Mouse (Mus musculus) limb, embryonic 12.5 days (tissue): Measurements from ENCODE around the gene 2900026A02Rik. TPM values are rescaled to one million over a fixed set of nuclear protein-coding genes. Genes with fewer than 3 reads are reported as not detected.
A peak's percentile ranks its signal among the peaks of the same experiment; 100 is the strongest.

ENCODE experiments used
- ATAC-seq: fragments of 200-750 bp; cut with Nextera tagmentation; 2 replicates; pipeline ENCODE4 v1.8.0; 2017; ENCODE audit warnings: low read depth, moderate TSS enrichment; ENCODE audit not compliant: insufficient number of reproducible peaks, insufficient read depth, low FRiP score, low TSS enrichment
- H3K27ac ChIP-seq: fragments of 300-500 bp; sonication (generic); 2 replicates; pipeline ENCODE4 v1.5.1; 2016; ENCODE audit warnings: mild to moderate bottlenecking, moderate library complexity
- H3K27me3 ChIP-seq: fragments of 300-500 bp; sonication (generic); 2 replicates; pipeline ENCODE4 v1.6.1; 2016; ENCODE audit warnings: mild to moderate bottlenecking, moderate library complexity
- H3K36me3 ChIP-seq: fragments of 300-500 bp; sonication (generic); 2 replicates; pipeline ENCODE4 v1.6.1; 2016; ENCODE audit warnings: mild to moderate bottlenecking, moderate library complexity
- H3K4me1 ChIP-seq: fragments of 300-500 bp; sonication (generic); replicated peaks from 2 replicates; pipeline ENCODE4 v1.6.1; 2016
- H3K4me2 ChIP-seq: fragments of 300-500 bp; sonication (generic); 2 replicates; pipeline ENCODE4 v1.6.1; 2016; ENCODE audit warnings: mild to moderate bottlenecking, moderate library complexity
- H3K4me3 ChIP-seq: fragments of 300-500 bp; sonication (generic); replicated peaks from 2 replicates; pipeline ENCODE4 v1.5.1; 2016; ENCODE audit warnings: mild to moderate bottlenecking
- H3K9ac ChIP-seq: fragments of 300-500 bp; sonication (generic); replicated peaks from 2 replicates; pipeline ENCODE4 v1.6.1; 2016; ENCODE audit warnings: mild to moderate bottlenecking, moderate library complexity
- H3K9me3 ChIP-seq: fragments of 300-500 bp; sonication (generic); 2 replicates; pipeline ENCODE4 v1.6.1; 2016; ENCODE audit warnings: mild to moderate bottlenecking, moderate library complexity
- WGBS: fragments of 180-500 bp; shearing (Covaris S2); methylation state at CpG from one replicate; pipeline ENCODE4 v1.1.7; 2016; 5-methylcytosine and 5-hydroxymethylcytosine counted together
- polyA plus RNA-seq: library from polyadenylated mRNA; unstranded; fragments of >200 nt; fragmentation: Nextera tagmentation; extraction: Ambion mirVana; gene quantifications from 2 replicates; pipeline ENCODE4 v1.2.1, GENCODE M21; 2016

Gene 2900026A02Rik
- polyA plus RNA-seq, 1 experiment from 2014 or later = 3.2 TPM

DNA sequence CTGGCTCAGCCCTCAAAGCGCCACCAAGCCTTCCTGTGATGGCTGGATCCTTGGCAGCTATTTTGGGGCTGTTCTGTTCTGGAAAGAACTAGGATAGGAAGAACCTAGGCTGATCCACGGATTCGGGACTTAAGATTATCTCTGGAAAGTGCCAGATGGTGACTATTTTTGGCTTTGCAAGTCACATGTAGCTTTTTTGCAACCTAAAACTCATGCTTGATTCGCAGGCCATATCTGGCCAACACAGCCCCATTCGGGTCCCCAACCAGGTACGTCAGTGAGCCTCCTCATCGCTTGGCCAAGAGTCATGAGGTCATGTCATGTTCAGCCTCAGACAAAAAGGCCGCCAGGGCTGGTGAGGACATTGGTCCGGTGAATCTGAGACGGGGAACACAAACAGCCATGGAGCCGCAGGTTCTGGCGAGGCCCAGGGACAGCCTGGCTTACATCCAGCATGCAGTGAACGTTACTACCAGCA lies 73.0 kb downstream of the 2900026A02Rik start:
- Histone ChIP-seq H3K4me1 (peaks cover 45% of the 10 kb centered on the region), H3K9me3 (no peaks in the 10 kb centered on the region), H3K4me2 (no peak overlapping the region), H3K27ac (peak overlapping the region; percentile 45; the same call in 1 of the 2 replicates), H3K9ac (no peak overlapping the region), H3K36me3 (no peaks in the 10 kb centered on the region), H3K4me3 (no peak overlapping the region), H3K27me3 (no peaks in the 10 kb centered on the region)
- no peak for ATAC-seq
- WGBS = 81% methylated on average over 13 of the region's 13 CpGs

DNA sequence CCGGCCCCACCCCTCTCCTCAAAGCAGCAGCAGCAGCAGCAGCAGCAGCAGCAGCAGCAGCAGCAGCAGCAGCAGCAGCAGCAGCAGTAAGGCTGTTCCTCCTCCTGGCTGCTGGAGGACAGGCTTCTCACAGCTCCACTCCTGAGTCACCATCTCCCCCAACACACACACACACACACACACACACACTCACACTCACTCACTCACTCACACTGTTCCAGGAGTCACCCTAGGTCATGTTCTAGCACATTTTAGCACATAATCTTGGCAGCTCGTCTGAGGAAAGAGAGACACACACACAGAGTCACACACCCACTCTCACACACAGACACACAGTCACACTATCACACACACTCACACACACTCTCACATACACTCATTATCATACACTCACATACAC lies 74.4 kb downstream of the 2900026A02Rik start:
- Histone ChIP-seq H3K36me3 (no peaks in the 10 kb centered on the region), H3K4me1 (peaks cover 44% of the 10 kb centered on the region), H3K4me2 (no peak overlapping the region), H3K9me3 (no peaks in the 10 kb centered on the region), H3K4me3 (no peak overlapping the region), H3K9ac (no peak overlapping the region), H3K27ac (no peak overlapping the region), H3K27me3 (no peaks in the 10 kb centered on the region)
- 79% methylated on average over 2 of the region's 2 CpGs for WGBS
- ATAC-seq = no peak

DNA sequence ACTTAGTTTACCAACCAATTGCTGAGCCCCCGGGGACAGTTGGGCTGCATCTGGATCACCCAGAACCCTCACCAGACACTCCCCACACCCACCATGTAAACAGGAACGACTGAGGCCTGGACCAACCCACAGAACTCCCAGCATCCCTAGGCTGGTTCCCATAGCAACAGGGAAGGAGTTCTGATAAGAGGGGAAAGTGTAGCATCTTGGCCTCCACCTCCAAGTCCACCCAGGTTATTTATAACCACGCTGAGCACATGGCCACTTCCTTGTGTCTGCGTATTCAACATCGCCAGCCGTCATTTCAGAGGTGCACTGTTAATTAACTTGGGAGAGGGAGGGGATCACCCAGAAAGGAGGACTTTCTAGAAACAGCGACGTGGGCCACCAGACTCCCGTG lies 75.9 kb downstream of the 2900026A02Rik start:
- Histone ChIP-seq H3K9ac (no peak overlapping the region), H3K4me1 (peaks cover 34% of the 10 kb centered on the region), H3K27me3 (peaks cover 3% of the 10 kb centered on the region; the same call in 1 of the 2 replicates), H3K9me3 (peaks cover 5% of the 10 kb centered on the region; the same call in 1 of the 2 replicates), H3K27ac (no peak overlapping the region), H3K36me3 (no peaks in the 10 kb centered on the region), H3K4me3 (no peak overlapping the region), H3K4me2 (no peak overlapping the region)
- WGBS = 52% methylated on average over 9 of the region's 9 CpGs
- ATAC-seq = no peak

DNA sequence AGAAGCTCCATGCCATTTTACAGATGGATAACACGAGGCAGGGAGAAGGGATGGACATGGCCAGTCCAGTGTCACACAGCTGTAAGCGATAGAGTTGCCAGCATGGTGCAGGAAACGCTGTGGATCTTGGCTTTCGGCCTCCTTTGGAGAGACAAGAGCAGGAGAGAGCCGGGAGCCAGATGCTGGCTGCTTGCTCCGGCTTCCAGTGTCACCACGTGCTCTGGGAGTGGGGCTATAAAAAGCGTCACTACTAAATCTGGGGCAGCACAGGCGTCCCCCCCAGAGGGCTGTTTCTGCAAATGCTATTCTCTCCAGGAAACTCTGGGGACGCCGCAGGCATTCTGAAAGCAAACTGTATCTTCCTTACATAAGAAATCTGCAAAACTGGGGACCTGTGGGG lies 78.5 kb downstream of the 2900026A02Rik start:
- peak overlapping the region; percentile 31; the same call in 1 of the 2 replicates for H3K27ac ChIP-seq

DNA sequence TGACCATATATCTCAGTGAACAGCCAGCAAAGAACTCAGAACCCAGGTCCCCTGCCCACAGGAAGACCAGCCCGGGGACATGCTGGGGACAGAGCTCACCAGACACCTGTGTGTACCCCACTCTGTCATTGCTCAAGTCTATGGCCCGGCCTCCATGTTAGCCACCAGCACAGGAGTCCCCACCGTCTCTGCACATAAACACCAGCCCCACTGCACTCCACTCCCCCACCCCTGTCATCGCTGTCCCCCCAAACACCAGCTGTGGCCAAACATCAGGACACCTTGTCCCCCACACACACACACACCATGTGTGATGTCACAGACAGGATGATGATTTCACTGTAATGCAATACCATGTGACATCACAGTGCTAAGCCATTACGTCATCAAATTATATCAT lies 79.0 kb downstream of the 2900026A02Rik start:
- Histone ChIP-seq H3K27ac (peak overlapping the region; percentile 31; the same call in 1 of the 2 replicates), H3K4me2 (no peak overlapping the region), H3K27me3 (peaks cover 35% of the 10 kb centered on the region), H3K9me3 (peaks cover 5% of the 10 kb centered on the region; the same call in 1 of the 2 replicates), H3K4me3 (no peak overlapping the region), H3K9ac (no peak overlapping the region), H3K4me1 (peaks cover 42% of the 10 kb centered on the region), H3K36me3 (no peaks in the 10 kb centered on the region)
- no peak for ATAC-seq
- WGBS = 87% methylated on average over 5 of the region's 5 CpGs

More for the DNA sequence above, 78.5 kb downstream of the 2900026A02Rik start:
- peaks cover 30% of the 10 kb centered on the region for H3K27me3 ChIP-seq
- H3K4me2 ChIP-seq = no peak overlapping the region
- H3K9me3 ChIP-seq = peaks cover 5% of the 10 kb centered on the region; the same call in 1 of the 2 replicates
- peaks cover 37% of the 10 kb centered on the region for H3K4me1 ChIP-seq
- no peak for ATAC-seq
- H3K4me3 ChIP-seq = no peak overlapping the region
- H3K36me3 ChIP-seq = no peaks in the 10 kb centered on the region
- 27% methylated on average over 11 of the region's 11 CpGs for whole genome bisulfite sequencing
- no peak overlapping the region for H3K9ac ChIP-seq

DNA sequence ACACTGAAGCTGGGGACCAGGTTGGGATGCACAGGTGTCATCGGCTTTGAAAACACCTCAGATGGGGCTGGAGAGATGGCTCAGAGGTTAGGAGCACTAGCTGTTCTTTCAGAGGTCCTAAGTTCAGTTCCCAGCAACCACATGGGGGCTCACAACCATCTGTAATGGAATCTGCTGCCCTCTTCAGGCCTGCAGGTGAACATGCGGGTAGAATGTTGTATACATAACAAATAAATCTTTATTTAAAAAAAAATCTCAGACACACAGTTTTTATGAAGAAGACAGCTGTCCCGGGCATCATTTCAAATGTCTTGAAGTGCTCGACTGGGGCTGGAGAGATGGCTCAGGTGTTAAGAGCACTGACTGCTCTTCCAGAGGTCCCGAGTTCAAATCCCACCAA lies 80.2 kb downstream of the 2900026A02Rik start:
- 90% methylated on average over 5 of the region's 5 CpGs for WGBS
- no peak for ATAC-seq

DNA sequence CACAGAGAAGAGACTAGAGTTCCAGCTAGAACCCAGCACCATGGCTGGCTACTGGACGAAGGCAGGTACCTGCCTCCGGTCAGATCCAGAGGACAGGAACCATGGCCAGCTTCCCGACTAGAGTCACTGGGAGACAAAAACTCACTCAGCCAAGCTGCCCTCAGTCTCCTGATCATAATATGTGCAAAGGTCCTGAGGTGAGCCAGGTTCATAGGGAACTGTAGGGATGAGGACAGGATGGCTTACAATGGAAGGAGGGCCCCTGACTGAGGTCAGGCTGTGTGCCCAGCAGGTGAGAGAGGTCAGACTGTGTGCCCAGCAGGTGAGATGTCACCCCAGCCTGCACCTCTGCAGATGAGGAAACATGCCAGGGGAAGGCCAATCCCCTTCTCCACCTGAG lies 81.0 kb downstream of the 2900026A02Rik start:
- Histone ChIP-seq H3K4me1 (peaks cover 41% of the 10 kb centered on the region), H3K4me3 (no peak overlapping the region), H3K4me2 (no peak overlapping the region), H3K9me3 (peaks cover 5% of the 10 kb centered on the region; the same call in 1 of the 2 replicates), H3K27me3 (peaks cover 48% of the 10 kb centered on the region), H3K36me3 (no peaks in the 10 kb centered on the region), H3K9ac (no peak overlapping the region), H3K27ac (no peak overlapping the region)
- ATAC-seq = no peak
- WGBS = 91% methylated on average over 3 of the region's 3 CpGs

More for the DNA sequence above, 80.2 kb downstream of the 2900026A02Rik start:
- peaks cover 5% of the 10 kb centered on the region; the same call in 1 of the 2 replicates for H3K9me3 ChIP-seq
- peaks cover 46% of the 10 kb centered on the region for H3K27me3 ChIP-seq
- no peaks in the 10 kb centered on the region for H3K36me3 ChIP-seq
- no peak overlapping the region for H3K4me3 ChIP-seq
- no peak overlapping the region for H3K27ac ChIP-seq
- H3K4me2 ChIP-seq = no peak overlapping the region
- H3K9ac ChIP-seq = no peak overlapping the region
- H3K4me1 ChIP-seq = peaks cover 42% of the 10 kb centered on the region

DNA sequence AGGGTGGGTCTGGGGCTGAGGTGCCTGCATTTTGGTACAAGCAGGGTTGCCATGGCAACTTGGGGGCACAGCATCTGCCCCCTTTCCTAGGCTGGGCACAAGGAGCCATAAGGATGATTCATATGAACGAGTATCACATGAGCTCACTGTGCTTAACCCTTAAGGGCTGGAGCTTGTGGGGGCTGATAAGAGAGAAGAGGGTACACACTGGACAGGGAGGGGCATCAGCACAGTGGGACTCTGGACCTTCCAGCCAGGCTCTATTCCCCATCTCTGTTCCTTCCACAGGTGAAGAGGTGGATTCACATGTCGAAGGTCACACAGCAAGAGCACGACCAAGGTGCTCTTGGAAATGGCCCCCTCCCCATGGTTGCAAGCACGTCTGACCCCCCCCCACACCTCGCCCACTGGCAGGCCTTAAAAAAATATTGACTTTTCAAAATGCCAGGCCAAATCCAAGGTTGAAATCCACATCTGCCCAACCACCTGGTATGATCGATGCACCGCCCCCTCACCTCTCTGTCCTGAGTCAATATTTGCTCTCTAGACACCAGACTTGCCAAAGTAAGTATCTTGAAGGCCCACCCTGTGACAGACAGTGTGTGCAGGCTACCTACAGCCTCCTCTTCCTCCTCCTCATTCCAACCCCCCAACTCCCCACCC lies 81.8 kb downstream of the 2900026A02Rik start:
- 64% methylated on average over 7 of the region's 7 CpGs for WGBS
- H3K27ac ChIP-seq = no peak overlapping the region
- peaks cover 48% of the 10 kb centered on the region for H3K27me3 ChIP-seq

DNA sequence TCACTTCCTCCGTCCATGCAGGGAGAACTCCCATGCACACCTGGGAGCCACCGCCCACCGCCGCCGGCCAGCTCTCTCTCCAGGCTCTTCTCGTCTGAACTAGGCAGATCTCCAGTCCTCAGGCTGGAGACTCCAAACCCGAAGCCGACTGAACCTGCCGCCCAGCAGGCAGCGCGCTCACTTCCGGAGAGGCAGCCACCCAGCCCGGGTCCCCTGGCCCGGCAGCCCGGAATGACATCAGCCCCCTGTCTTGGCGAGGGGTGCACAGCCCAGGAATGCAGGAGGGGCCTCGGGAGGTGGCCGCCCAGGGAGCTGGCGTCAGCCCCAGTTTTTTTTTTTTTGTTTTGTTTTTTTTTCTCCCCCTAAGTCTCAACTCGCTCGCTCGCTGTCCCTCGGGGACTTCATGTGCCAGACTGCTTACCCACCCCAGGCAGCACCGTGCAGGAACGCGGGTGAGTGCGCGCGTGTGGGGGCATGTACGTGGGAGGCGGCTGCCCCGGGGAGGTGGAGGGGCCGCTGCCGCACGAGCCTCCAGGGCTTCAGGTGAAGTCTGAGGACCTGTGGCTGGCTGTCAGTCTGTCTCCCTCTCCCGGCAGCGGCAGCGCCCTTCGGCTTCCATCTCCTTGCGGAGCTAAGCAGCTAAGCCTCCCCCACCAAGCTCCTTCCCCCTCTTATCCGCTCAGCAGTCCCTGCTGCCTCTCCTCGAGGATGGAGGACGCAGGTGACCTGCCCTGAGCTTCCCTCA lies 82.5 kb downstream of the 2900026A02Rik start:
- H3K27ac ChIP-seq = peak overlapping the region; percentile 56
- peak; percentile 46; the same call in 1 of the 2 replicates for ATAC-seq
- H3K4me1 ChIP-seq = peaks cover 38% of the 10 kb centered on the region
- peak overlapping the region; percentile 88 for H3K4me2 ChIP-seq
- peaks cover 5% of the 10 kb centered on the region; the same call in 1 of the 2 replicates for H3K9me3 ChIP-seq
- peaks cover 48% of the 10 kb centered on the region for H3K27me3 ChIP-seq
- peak overlapping the region; percentile 52 for H3K9ac ChIP-seq
- under 1% methylated on average over 43 of the region's 43 CpGs for WGBS
- no peaks in the 10 kb centered on the region for H3K36me3 ChIP-seq
- H3K4me3 ChIP-seq = peak overlapping the region; percentile 46

More for the DNA sequence above, 81.8 kb downstream of the 2900026A02Rik start:
- H3K4me2 ChIP-seq = peak overlapping the region; percentile 88
- peaks cover 5% of the 10 kb centered on the region; the same call in 1 of the 2 replicates for H3K9me3 ChIP-seq
- H3K4me3 ChIP-seq = peak overlapping the region; percentile 46
- H3K36me3 ChIP-seq = no peaks in the 10 kb centered on the region
- peak overlapping the region; percentile 52 for H3K9ac ChIP-seq
- no peak for ATAC-seq
- peaks cover 36% of the 10 kb centered on the region for H3K4me1 ChIP-seq

DNA sequence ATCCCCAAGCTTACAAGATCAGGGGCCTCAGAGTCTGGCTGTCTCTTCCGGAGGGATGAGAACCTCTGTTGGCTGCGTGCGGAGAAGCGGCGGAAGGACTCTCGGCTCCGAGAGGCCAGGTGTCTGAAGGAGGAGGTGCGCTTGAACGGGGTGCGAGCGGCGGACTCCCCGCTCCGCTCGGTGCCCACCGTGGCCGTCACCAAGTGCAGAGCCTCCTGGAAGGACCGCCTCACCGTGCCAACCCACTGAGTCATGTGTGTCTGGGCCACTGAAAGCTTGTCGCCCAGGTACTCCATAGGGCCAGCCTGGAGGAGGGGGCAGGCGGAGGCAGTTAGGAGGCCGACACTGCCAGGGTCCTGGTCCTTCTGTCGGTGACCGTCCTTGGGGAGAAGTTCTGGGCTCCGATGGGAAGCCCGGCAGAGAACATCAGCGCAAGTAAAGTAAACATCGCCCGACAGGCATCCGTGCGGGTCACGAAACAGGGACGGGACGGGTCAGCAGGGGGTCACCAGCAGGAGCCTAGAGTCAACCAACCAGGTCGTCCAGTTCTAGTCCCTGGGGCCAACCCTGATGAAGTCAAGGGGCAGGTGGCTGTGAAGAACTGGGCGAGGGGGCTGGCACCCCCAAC lies 83.2 kb downstream of the 2900026A02Rik start:
- H3K27me3 ChIP-seq = peaks cover 48% of the 10 kb centered on the region
- 4% methylated on average over 36 of the region's 36 CpGs for WGBS

More for the DNA sequence above, 83.2 kb downstream of the 2900026A02Rik start:
- Histone ChIP-seq H3K4me2 (peak overlapping the region; percentile 88), H3K9me3 (peaks cover 5% of the 10 kb centered on the region; the same call in 1 of the 2 replicates), H3K36me3 (no peaks in the 10 kb centered on the region), H3K9ac (peak overlapping the region; percentile 52), H3K4me3 (peak overlapping the region; percentile 46), H3K27ac (peak overlapping the region; percentile 56), H3K4me1 (peaks cover 45% of the 10 kb centered on the region)
- ATAC-seq = no peak; the same call in 1 of the 2 replicates
